23 mouse cellular contexts compared by ENCODE assay signal in genomic region chr10:59462307-59462706, GRCm38 (mm10). TPM values are rescaled to one million over a fixed set of nuclear protein-coding genes. Genes with fewer than 3 reads are reported as not detected.
DNase-seq lines count a peak whose midpoint lies in the region; ATAC-seq lines count a peak whose summit lies in the region.
"Had no signal": no experiment of that assay in that cellular context is flagged by ENCODE, and none has a peak within 500 bp of the region (broad histone marks: within the 10 kb centered on the region; RNA-seq: fewer than 3 reads in every experiment).

No protein-coding gene starts in this region.

- no peaks in the 10 kb centered on the region for H3K9me3 ChIP-seq in embryonic facial prominence, embryonic 15.5 days (replicated peaks)
- no peaks in the 10 kb centered on the region for H3K9me3 ChIP-seq in limb, embryonic 12.5 days
- H3K9me3 ChIP-seq: forebrain, embryonic 12.5 days; heart, embryonic 10.5 days; hindbrain, embryonic 12.5 days had no signal

- peak; percentile 35 for DNase-seq in heart, adult 11 months
- no peak for DNase-seq in heart, adult 9 months (ENCODE audit: low spot score in 2 of 2)
- no peak for DNase-seq in Muller cell, postnatal 12 days (ENCODE audit: inconsistent ontology term)
- no peak for DNase-seq in right cerebral cortex, postnatal 10 days (ENCODE audit: low spot score in 2 of 2)
- no peak for DNase-seq in left cerebral cortex, postnatal 10 days (ENCODE audit: extremely low spot score in 1 of 2, low spot score in 2 of 2)
- DNase-seq: adrenal gland, adult 8-10 months; cerebellum, adult 11-12 months; cerebellum, adult 9-10 months; cerebellum, postnatal 25 days; gastrocnemius, postnatal 14 days; heart, postnatal 10 days; heart, postnatal 4 days; kidney, adult 11 months had no signal

- ATAC-seq in embryonic facial prominence, embryonic 15.5 days (ENCODE audit: insufficient number of reproducible peaks, low FRiP score, low TSS enrichment, low read depth), result 0 out of 2 replicates have a peak, but pooled peaks have one; percentile 47
- ATAC-seq in limb, embryonic 12.5 days (ENCODE audit: insufficient number of reproducible peaks, insufficient read depth, low FRiP score, low TSS enrichment, low read depth), result peak; percentile 71
- ATAC-seq: hindbrain, embryonic 16.5 days had no signal

- intact Hi-C loops in left cerebral cortex, postnatal 10 days (cut with DNase I), result no loop called here

- WGBS in embryonic facial prominence, embryonic 15.5 days, result 72% methylated on average over 6 of the region's 6 CpGs
- WGBS in limb, embryonic 12.5 days, result 72% methylated on average over 6 of the region's 6 CpGs

- H3K27ac ChIP-seq in embryonic facial prominence, embryonic 15.5 days (replicated peaks), result 0 out of 2 replicates have a peak overlapping the region, but pooled peaks have one; percentile 28
- H3K27ac ChIP-seq in limb, embryonic 12.5 days, result peak overlapping the region; percentile 85
- H3K27ac ChIP-seq: forebrain, embryonic 12.5 days; heart, embryonic 10.5 days; hindbrain, embryonic 12.5 days had no signal

- H3K4me3 ChIP-seq in embryonic facial prominence, embryonic 15.5 days (replicated peaks), result no peak overlapping the region
- H3K4me3 ChIP-seq in limb, embryonic 12.5 days (replicated peaks), result no peak overlapping the region
- H3K4me3 ChIP-seq: forebrain, embryonic 12.5 days; heart, embryonic 10.5 days; hindbrain, embryonic 12.5 days had no signal

- H3K4me1 ChIP-seq in embryonic facial prominence, embryonic 15.5 days, result no peaks in the 10 kb centered on the region
- peaks cover 20% of the 10 kb centered on the region for H3K4me1 ChIP-seq in limb, embryonic 12.5 days (replicated peaks)
- H3K4me1 ChIP-seq: forebrain, embryonic 12.5 days had no signal

- no peaks in the 10 kb centered on the region for H3K36me3 ChIP-seq in embryonic facial prominence, embryonic 15.5 days
- H3K36me3 ChIP-seq in limb, embryonic 12.5 days, result peaks cover 14% of the 10 kb centered on the region; the same call in 1 of the 2 replicates
- H3K36me3 ChIP-seq: forebrain, embryonic 12.5 days; hindbrain, embryonic 12.5 days had no signal

- H3K4me2 ChIP-seq in embryonic facial prominence, embryonic 15.5 days (replicated peaks), result no peak overlapping the region
- no peak overlapping the region for H3K4me2 ChIP-seq in limb, embryonic 12.5 days
- H3K4me2 ChIP-seq: forebrain, embryonic 12.5 days; hindbrain, embryonic 12.5 days had no signal

- H3K27me3 ChIP-seq in embryonic facial prominence, embryonic 15.5 days, result no peaks in the 10 kb centered on the region
- H3K27me3 ChIP-seq in limb, embryonic 12.5 days, result no peaks in the 10 kb centered on the region
- H3K27me3 ChIP-seq: forebrain, embryonic 12.5 days; hindbrain, embryonic 12.5 days had no signal

- H3K9ac ChIP-seq in embryonic facial prominence, embryonic 15.5 days, result no peak overlapping the region
- H3K9ac ChIP-seq in limb, embryonic 12.5 days (replicated peaks), result no peak overlapping the region
- H3K9ac ChIP-seq: forebrain, embryonic 12.5 days; hindbrain, embryonic 12.5 days had no signal

RNA-seq across cellular contexts. Expression of gene Oit3, which starts 20.7 kb away (rescaled TPM):
- polyA plus RNA-seq in embryonic facial prominence, embryonic 15.5 days (2015; fragmentation: Nextera tagmentation; extraction: Ambion mirVana), result 0.40 and 0.62 TPM in 2 replicates
- polyA plus RNA-seq in limb, embryonic 12.5 days (2016; fragmentation: Nextera tagmentation; extraction: Ambion mirVana), result 0.95 and 1.5 TPM in 2 replicates
- total RNA-seq in left cerebral cortex, postnatal 10 days (2021), result under 1 TPM in 1 of 2 experiments, not detected in 1; 0.20 TPM
- total RNA-seq: ES-E14; gastrocnemius, adult 18-20 months had no signal

RNA-seq across cellular contexts. Expression of gene Pla2g12b, which starts 58.8 kb away (rescaled TPM):
- polyA plus RNA-seq in embryonic facial prominence, embryonic 15.5 days (2015; fragmentation: Nextera tagmentation; extraction: Ambion mirVana), result 0.20 TPM in 1 of 2 replicates, not detected in the other
- polyA plus RNA-seq in limb, embryonic 12.5 days (2016; fragmentation: Nextera tagmentation; extraction: Ambion mirVana), result not detected in 2 replicates
- total RNA-seq in left cerebral cortex, postnatal 10 days (2021), result not detected
- total RNA-seq: adrenal gland, adult 8-10 months; gastrocnemius, adult 18-20 months; granulocyte monocyte progenitor cell, adult 5-6 weeks; heart, postnatal 10 days had no signal
- polyA plus RNA-seq: cortical plate, adult 2 months; forebrain, embryonic 12.5 days; hindbrain, embryonic 12.5 days; hindbrain, embryonic 16.5 days had no signal
